Mouse (Mus musculus) embryonic fibroblast, embryonic 13.5 days (primary cell): Measurements from ENCODE around the gene Gm3269.
"Not testable (repeated sequence)": the region's sequence is repeated elsewhere in the genome, so short reads cannot be mapped to it uniquely, and the experiment has no call there.

Source experiments
- CTCF ChIP-seq: IDR thresholded peaks from 2 replicates; pipeline ENCODE4 v1.5.1; 2011; ENCODE audit warnings: mild to moderate bottlenecking, control low read depth, low read length, moderate library complexity, borderline replicate concordance; ENCODE audit not compliant: insufficient read depth
- POLR2A ChIP-seq: IDR thresholded peaks from 2 replicates; pipeline ENCODE4 v1.6.1; 2011; ENCODE audit warnings: low read depth, mild to moderate bottlenecking, control low read depth, low read length, moderate library complexity

GRCm38 (mm10) chr14:4837806-4838205, at the start of gene Gm3269:
- not testable (repeated sequence) for TF ChIP-seq POLR2A, CTCF
